Mouse (Mus musculus) brain, embryonic 14.5 days (tissue): ENCODE data around the gene Tln2. TPM values are rescaled to one million over a fixed set of nuclear protein-coding genes. Genes with fewer than 3 reads are reported as not detected.

Experiments
- DNase-seq: peaks from one replicate; pipeline ENCODE4 v3.0.0-alpha.2; 2011; ENCODE audit warnings: low read depth
- CTCF ChIP-seq: fragments of 200-500 bp; IDR thresholded peaks from 2 replicates; pipeline ENCODE4 v1.5.1; 2012; ENCODE audit warnings: inconsistent platforms, mild to moderate bottlenecking, moderate library complexity, borderline replicate concordance; ENCODE audit not compliant: insufficient read depth, insufficient read length; ENCODE audit errors: extremely low read depth
- POLR2A ChIP-seq: fragments of 200-500 bp; IDR thresholded peaks from 2 replicates; pipeline ENCODE4 v1.6.1; 2012; ENCODE audit warnings: mild to moderate bottlenecking, inconsistent platforms, borderline replicate concordance; ENCODE audit not compliant: poor library complexity, insufficient read depth, insufficient read length, severe bottlenecking; ENCODE audit errors: extremely low read depth
- polyA plus RNA-seq: library from polyadenylated mRNA; depleted of rRNA; stranded (reverse); fragments of >200 nt; gene quantifications from 2 replicates; pipeline ENCODE4 v1.2.3, GENCODE M21; 2012

The Tln2 gene
- polyA plus RNA-seq, 1 experiment: 17.0 TPM

GRCm38 (mm10) chr9:67241683-67242082, 317.8 kb downstream of the Tln2 start:
- TF ChIP-seq CTCF (no peak), POLR2A (no peak)
- DNase-seq: peak; percentile 25

GRCm38 (mm10) chr9:67240456-67240855, 319.0 kb downstream of the Tln2 start:
- no peak for DNase-seq
- no peak for TF ChIP-seq CTCF
- no peak for TF ChIP-seq POLR2A

- TF ChIP-seq CTCF (no peak), POLR2A (no peak)
These were observed 322.5 kb downstream of the Tln2 start for GRCm38 (mm10) chr9:67236987-67237386.

GRCm38 (mm10) chr9:67235441-67236217, 323.9 kb downstream of the Tln2 start:
- DNase-seq: no peak
- TF ChIP-seq POLR2A (no peak), CTCF (no peak)

More at GRCm38 (mm10) chr9:67236987-67237386, 322.5 kb downstream of the Tln2 start:
- DNase-seq: no peak

GRCm38 (mm10) chr9:67229033-67229432, 330.5 kb downstream of the Tln2 start:
- TF ChIP-seq POLR2A (no peak), CTCF (no peak)
- peak; percentile 6 for DNase-seq

- no peak for DNase-seq
- TF ChIP-seq CTCF (peak; percentile 51; the same call in 1 of the 2 replicates), POLR2A (no peak)
These were observed 339.1 kb downstream of the Tln2 start for GRCm38 (mm10) chr9:67220388-67220787.

GRCm38 (mm10) chr9:67218001-67218400, 341.5 kb downstream of the Tln2 start:
- no peak for TF ChIP-seq CTCF
- no peak for TF ChIP-seq POLR2A

GRCm38 (mm10) chr9:67214191-67214985, 345.1 kb downstream of the Tln2 start:
- no peak for DNase-seq
- TF ChIP-seq POLR2A (no peak), CTCF (no peak)

More at GRCm38 (mm10) chr9:67218001-67218400, 341.5 kb downstream of the Tln2 start:
- peak; percentile 9 for DNase-seq

GRCm38 (mm10) chr9:67213275-67213674, 346.2 kb downstream of the Tln2 start:
- peak; percentile 61 for DNase-seq
- no peak for TF ChIP-seq POLR2A
- peak; percentile 61; the same call in 1 of the 2 replicates for TF ChIP-seq CTCF

- DNase-seq: no peak
- TF ChIP-seq CTCF (no peak), POLR2A (no peak)
These were observed 348.3 kb downstream of the Tln2 start for GRCm38 (mm10) chr9:67211220-67211619.

- no peak for TF ChIP-seq POLR2A
- DNase-seq: no peak
These were observed 350.1 kb downstream of the Tln2 start for GRCm38 (mm10) chr9:67209451-67209850.
